Mouse (Mus musculus) bone marrow, adult 2 months (tissue): ENCODE measurements at regions not wholly inside any gene's neighbourhood (a gene's known extent, or its start where the extent isn't known, plus 50 kb on each side); places are given as distances from the start of the nearest gene placed in this dataset.

Source experiments
- CTCF ChIP-seq: fragments of 200-500 bp; IDR thresholded peaks from 2 replicates; pipeline ENCODE4 v1.5.1; 2011; ENCODE audit warnings: low read length, control low read depth; ENCODE audit not compliant: control insufficient read depth, insufficient read depth
- POLR2A ChIP-seq: fragments of 200-500 bp; IDR thresholded peaks from 2 replicates; pipeline ENCODE4 v1.6.1; 2011; ENCODE audit warnings: low read depth, mild to moderate bottlenecking, control low read depth, low read length, borderline replicate concordance; ENCODE audit not compliant: control insufficient read depth

GRCm38 (mm10) chr10:6020944-6021684, 98.9 kb upstream of the Rgs17 start:
- TF ChIP-seq POLR2A (no peak), CTCF (no peak)
